Mouse (Mus musculus): Measurements from ENCODE around the gene Ube2cbp.

Gene Ube2cbp

DNA sequence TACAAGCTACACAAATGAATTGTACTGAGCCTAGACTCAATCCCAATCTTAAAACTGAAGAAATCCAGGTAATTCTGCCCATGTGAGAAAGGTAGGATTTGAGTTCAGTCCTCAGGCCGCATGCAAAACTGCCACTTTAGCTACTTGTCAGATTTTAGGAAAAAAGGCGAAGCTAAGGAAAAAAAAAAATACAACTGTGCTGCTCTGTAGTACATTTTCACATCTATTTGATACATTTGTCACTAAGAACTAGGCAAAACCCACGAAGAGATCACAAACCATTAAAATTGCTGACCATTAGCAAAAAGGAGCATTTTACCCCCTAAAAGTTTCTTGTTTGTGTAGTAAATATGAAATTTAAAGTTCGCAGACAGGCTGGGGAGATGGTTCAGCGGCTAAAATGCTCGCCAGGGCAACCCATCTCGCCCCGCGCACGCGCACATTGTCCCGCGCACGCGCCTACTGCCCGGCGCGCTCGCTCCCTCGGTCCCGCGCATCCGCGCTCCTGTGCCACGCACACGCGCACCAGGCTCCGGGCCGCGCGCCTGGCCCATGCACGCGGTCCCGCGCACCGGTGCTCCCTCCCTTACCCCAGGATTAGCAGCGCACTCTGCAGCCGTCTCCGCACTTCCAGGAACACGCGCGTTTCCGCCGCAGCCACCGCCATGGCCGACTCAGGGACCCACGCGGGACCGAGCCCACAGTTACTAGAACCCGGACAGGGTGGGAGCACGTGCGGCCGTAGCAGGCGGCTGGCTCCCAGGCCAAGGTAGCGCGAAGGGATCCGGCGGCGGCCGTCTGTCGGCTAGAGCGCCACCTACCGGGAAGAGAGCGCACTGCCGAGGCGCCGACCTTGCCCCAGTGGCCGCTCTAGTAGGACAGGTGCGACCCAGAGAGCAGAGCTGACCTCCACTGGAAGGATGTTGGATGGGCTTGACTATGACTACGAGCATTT is at the start of gene Ube2cbp:
Gene Ube2cbp, minus strand, starts transcription at position 800 of the 955 bp plus-strand sequence.
- peak; percentile 76 to 82 for DNase-seq (ENCODE audit: low spot score in 2 of 2)

DNA sequence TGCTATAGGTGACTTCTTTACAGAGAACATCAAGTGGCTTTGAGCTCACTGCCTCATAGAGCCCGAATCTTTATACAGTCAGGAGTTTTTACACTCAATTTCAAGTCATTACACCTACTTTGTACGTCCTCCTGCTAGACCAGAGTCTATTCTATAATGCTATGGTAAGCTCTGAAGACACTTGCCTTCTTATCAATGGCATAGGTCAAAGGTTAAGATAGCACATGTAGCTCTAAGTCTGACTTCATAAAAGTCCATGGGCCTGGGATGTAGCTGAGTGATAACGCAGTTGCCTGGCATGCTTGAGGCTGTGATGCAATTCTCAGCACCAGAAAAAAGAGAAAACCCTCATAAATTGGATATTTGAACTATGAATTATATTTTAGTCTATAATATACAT is 49.6 kb upstream of the Ube2cbp start:
- DNase-seq (ENCODE audit: low spot score in 2 of 2): no peak

DNA sequence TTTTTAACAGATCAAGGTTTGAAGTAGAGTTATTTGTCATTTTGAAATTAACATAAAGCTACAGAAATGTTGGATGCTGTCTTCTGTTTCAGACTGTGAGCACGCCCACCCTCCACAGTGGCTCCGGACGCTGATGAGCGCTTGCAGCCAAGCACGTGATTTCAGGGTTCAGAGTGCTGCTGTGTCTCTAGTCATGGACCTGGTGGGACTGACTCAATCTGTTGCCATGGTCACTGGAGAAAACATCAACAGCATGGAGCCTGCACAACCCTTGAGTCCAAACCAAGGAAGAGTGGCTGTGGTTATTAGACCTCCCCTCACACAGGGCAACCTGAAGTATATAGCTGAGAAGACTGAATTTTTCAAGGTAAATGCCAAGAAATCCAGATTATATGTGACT is 49.0 kb upstream of the Ube2cbp start:
- no peak for DNase-seq (ENCODE audit: low spot score in 2 of 2)

DNA sequence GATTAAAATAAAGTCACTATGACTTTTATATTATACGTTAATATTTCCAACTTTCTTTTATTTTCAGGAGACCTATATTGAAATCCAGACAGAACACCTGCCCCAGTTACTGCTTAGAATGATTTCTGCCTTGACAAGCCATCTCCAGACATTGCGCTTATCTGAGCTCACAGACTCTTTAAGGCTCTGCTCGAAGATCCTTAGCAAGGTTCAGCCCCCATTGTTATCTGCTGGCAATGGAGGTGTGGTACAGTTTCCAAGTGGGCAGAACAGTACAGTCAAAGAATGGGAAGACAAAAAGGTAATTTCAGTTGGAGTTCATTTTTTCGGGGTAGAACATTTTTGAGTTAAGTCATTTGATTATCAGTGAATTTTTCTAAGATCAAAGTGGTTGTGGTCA is 42.7 kb upstream of the Ube2cbp start:
- no peak for DNase-seq (ENCODE audit: low spot score in 2 of 2)

DNA sequence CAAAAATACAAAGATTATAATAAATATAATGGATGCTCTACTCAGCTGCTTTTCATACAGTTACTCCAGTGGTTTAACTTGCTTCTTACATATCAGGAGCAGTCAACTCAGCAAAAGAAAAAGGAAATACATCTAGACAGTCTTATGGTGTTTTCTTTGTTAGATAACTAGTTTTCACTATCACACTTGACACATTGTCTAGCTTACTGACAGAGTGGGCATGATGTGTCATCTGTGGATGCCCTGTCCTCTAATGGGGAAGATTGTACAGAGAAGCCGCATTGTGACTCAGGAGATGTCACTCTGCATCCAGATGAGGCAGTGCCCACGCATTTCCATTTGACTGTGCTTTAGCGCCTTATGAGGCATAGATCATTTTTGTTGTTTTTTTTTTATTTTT is 34.3 kb upstream of the Ube2cbp start:
- no peak for DNase-seq (ENCODE audit: low spot score in 2 of 2)

DNA sequence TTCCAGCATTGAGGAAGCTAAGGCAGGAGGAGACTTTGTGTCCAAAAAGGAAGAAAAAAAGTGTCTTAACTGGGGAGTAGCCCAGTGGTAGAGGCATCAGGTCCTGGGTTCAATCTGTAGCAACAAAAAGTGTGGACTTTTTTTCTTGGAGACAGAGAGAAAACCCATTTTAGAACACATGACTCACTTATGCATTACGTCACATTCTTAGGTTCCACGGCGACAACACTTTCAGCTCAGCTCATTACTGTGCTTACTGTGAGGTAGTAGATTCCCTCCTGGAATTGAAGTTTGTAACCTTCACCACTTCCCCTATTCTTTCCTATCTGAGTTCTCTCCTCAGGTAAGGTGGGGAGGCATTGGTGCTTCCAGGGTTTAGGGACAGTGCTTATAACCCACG is 31.5 kb upstream of the Ube2cbp start:
- DNase-seq (ENCODE audit: low spot score in 2 of 2): no peak

DNA sequence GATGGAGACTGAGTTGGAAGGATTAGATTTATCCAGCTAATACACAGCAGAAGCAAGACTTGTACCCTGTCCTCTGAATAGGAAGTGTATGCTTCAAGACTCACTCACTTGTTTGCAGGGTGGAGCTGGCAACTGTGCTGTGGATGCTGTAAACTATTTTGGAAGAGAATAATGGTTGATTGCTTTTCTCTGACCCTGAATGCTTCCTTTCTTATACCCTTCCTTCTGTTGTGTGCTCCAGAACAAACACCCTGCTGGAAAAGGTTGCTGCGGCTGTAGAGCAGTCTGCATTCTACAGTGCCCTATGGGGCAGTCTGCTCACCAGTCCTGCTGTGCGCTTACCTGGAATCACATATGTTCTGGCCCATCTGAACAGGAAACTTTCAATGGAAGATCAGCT is 27.0 kb upstream of the Ube2cbp start:
- DNase-seq (ENCODE audit: low spot score in 2 of 2): no peak

DNA sequence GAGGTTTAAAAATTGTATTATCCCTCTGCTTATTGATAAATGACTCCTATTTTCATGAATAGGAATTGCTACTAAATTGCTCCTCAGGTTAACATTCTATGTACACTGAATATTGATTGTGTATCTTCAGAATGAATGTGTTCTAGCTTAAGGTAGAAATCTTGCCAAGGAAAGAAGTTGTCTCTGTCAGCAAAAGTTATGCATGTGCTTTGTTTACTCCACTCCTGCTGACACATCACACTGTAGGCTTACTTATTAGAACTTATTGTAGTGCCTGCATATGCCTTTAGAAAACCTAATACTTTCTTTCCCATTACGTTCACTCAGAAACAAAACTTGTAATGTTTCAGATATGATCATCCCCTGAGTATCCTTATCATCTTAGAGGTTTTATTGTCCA is 17.5 kb upstream of the Ube2cbp start:
- DNase-seq (ENCODE audit: low spot score in 2 of 2): no peak

DNA sequence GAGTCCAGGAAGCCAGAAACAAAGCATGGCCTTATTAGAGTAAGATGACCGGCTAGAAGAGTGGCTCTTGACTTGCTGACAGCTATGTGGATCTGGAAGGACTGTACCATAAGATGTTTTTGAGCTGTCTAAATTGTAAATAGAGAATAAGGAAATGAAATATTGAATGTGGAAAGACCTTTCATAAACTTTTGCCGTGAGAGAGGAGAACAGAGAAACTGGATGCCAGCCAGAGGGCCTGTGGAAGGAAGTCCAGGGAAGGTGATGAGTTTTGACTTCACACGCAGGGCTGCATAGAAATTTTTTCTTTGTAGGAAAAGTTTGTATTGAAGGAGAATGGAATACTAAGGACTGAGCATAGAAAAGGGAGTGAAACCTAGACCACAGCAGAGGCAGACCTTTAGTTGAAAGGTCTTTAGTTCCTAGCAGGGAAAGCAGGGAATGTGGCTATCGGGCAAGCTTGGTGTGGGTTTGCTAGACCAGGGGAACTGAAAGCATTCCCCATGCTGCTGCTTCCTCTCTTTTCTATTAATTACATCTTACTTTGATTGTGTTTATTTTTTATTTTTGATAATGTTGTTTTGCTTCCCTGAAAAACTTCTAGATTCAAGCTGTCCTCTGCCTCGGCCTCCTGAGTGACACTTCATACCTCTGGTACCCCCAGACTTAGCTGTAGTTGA is 13.8 kb upstream of the Ube2cbp start:
- DNase-seq (ENCODE audit: low spot score in 2 of 2): no peak

DNA sequence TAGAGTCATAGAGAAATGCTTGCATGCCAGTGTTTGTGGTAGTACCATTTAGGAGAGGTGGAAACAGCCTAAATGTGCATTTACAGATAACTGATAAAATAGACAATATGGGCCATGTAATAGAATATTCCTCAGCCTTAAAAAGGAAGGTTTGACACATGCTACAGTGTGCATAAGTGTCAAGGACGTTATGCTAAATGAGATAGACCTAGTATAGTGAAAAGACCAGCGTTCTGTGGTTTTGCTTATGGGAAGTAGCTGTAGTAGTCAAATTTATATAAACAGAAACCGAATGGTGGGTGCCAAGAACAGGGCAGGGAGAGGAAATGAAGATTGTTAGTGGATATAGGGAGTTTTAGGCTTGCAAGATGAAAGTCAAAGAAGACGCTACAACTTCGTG is 12.0 kb upstream of the Ube2cbp start:
- no peak for DNase-seq (ENCODE audit: low spot score in 2 of 2)

DNA sequence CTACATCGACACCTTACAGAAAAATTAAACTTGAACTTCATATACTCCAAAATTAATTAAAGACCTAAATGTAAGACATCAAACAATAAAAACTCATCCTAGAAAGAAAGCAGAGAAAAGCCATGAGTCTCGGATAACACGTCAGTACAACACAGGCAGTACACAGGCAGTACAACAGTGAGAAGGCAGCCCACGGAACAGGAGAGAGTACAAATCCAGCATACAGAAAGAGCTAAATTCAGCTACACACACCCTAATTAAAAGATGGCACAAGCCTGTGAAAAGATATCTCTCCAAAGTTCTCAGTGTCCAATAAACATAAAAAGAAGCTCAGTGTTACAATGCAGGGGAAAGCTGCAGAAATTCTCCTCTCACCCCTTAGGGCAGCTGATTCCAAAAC is 11.2 kb upstream of the Ube2cbp start:
- DNase-seq (ENCODE audit: low spot score in 2 of 2): no peak

DNA sequence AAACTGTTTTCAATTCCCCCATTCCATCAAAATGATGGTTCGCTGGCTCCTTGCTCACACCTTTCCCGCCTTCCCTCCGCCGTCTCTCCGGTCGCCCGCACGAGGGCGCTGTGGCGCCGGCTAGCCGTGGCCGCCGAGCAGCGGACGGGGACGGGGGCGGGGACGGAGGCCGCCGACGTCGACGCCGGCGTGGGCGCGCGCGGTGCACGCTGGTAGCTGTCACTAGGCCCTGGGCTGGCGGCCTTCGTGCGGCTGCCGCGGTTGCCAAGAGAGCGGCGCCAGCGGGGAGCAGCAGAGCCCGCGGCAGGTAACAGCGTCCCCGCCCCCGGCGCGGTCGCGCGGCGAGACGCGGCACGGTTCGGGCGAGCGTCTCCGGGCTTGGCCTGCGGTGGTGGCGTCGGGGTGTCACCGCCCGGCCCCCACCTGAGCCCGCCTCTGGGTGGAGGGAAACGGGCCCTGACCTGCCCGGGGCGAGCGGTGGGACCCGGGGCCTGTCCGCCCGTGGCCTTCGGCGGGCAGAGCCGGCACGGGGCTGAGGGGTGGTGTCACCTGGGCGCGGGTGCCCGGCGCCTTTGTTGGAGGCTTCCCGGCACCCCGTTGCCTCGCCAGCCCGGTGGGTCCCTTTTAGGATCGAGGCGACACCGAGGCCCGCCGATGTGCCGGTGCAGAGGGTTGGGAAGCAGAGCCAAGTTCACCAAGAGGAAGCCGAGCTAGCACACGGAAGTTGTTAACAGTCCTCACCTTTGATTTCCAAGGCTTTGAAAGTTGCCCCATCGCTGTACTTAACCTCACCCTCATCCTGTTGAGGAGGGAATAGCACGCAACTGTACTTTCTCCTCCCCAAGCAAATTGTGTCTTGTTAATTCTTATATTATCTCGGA is 2.5 kb upstream of the Ube2cbp start, which contains the start of gene Dop1a:
Gene Dop1a, plus strand, starts transcription at position 165 of the 881 bp plus-strand sequence.
- DNase-seq (ENCODE audit: low spot score in 2 of 2): peak; percentile 81 to 84

DNA sequence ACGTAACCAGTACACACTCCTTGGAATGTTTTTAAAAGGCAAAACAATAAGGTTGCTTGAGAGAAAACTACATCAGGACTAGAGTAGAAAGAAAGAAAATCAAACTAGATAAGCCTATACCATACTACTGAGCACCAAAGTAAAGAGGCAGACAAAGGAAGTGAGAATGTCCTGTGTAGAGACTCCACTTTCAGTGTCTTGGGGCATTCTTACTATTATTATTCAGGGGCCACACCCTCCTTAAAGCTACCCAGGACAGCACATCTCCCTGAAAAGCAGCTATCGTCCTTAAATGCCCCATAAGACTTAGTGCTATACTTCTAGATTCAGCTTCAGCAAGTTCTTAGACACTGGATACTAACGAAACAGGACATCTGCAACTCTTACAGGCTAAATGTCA is 11.1 kb downstream of the Ube2cbp start:
- no peak for DNase-seq (ENCODE audit: low spot score in 2 of 2)

DNA sequence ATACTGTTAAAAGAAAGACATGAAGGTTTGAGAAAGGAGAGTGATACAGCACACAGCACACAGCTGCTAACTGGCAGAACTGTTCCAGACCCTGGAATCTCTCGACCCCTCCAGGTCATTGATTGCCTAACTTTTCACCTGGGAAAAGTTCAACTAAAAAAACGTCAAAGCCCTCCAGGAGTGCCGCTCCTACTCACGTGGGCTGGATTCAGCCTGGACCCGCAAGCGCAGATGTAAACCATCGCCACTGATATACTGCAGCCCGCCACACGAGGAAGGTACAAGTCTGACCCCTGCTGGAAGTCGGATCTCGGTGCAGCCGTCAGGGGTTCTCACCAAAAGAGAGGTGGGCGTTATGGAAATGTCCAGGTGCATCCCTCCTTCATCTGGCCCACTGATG is 13.1 kb downstream of the Ube2cbp start:
- DNase-seq (ENCODE audit: low spot score in 2 of 2): peak; percentile 33 to 45

DNA sequence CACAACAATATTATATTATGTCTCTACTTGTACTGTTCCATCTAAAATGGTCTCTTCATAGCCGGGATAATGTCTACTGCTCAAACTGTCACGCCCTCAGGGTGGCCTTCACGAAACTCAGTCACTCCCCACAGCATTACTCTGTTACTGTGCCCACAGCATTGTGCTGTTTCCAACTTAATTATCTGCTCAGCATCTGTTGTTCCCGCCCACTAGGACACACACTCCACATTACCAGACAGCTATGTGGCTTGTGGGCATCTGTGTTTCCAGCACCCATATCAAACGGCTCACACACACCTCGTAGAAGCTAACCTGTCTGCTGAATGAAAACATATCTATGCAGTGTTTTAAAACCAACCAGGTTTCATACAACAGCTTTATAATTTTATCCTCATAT is 13.7 kb downstream of the Ube2cbp start:
- no peak for DNase-seq (ENCODE audit: low spot score in 2 of 2)

DNA sequence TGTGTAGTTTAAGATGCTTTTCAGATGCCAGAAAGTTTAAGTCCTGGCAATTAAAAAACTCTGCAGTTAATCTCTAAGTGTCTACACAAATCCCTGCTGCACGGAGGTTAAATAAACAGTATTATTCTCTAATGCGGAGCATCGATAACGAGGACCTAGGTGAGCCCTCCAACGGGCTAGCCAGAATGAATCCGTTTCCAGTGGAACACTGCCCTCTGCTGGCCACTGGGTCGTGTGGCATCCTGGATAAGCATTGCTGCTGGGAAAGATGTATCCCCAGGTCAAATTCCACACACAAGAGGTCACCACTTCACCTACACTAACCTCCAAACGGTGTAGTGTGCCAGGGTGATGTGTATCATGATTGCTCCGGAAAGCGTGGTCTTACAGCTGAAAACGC is 15.2 kb downstream of the Ube2cbp start:
- peak; percentile 51 to 60 for DNase-seq (ENCODE audit: low spot score in 2 of 2)

DNA sequence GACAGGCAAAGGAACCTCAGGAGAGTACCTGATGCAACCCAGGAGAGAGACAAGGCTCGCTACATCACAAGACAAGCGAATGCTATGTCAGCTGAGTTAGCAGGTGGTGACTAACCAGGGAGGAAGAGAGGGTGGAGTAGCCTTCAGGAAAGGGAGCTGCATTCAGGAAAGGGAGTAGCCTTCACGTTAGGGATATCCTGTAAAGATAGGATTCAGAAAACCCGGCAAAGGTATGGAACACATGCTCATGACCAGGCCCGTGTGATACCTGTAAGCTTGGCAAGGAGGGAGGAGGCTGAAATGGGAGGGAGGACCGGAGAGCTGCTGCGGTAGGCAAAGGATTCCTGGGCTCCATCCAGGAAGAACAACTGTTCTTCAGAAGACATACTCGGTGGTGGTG is 17.3 kb downstream of the Ube2cbp start:
- no peak for DNase-seq (ENCODE audit: low spot score in 2 of 2)

DNA sequence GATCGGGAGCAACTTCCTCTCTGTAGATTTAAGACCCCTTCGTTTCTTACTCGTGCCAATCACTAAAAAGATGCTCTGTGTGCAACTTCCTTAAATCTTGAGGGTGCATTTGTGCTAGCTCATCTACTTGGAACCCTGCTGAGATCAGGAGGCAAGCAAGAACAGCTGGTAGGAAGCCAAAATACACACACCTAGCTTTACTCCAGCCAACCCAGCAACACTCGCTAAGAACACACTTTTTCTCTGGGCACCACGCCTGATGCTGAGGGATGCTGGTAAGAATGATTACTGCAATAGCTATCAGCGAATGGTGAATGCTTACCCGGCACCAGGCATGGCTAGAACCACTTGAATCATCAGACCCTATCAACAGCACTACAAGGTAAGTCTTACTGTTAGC is 17.9 kb downstream of the Ube2cbp start:
- no peak for DNase-seq (ENCODE audit: low spot score in 2 of 2)

DNA sequence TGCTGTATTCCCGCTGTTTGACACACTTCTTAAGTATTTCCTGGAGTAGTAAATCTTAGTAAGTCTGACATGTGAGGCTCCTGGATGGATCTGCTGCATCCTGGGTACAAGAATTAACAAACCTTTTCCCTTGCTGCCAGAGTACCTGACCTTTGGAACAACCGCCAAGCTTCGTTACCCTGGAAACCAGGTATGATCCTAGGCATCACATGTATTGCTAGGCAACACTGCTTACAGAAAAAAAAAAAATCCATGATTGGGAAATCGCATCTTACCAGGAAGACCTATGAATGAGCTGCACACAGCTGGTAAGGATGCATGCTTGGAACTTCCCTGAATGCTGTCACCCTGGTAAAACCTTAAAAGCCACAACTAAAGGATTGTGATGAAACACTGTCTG is 22.5 kb downstream of the Ube2cbp start:
- no peak for DNase-seq (ENCODE audit: low spot score in 2 of 2)

DNA sequence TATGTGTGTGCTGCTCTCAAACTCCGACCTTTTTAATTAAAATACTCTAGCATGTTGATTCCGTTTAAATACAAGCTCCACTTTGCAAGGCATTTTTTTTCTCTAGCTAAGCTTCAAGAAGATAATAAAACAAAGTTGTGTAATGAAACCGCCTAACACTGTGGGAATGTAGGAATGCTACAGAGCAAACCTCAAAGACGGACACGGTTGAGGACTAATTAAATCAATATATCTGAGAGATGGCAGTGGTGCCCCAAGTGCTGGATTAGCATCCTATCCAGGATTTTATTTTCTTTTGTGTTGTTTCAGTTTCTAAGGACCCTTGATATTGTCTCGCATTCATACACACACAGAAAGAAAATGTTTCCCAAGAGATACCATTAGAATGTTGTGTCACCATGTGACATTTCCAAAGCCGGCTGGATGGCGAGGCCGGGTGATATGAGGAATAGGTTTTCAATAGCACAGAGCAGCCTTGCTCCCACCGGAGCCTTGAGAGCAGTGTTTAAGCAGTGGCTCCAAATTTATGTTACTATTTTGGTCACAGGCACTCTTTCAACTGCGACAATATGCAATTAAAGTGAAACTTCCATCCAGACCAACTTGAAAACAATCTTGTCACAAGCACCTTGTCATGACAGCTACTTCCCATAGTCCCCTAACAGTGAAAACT is 26.3 kb downstream of the Ube2cbp start:
- no peak for DNase-seq (ENCODE audit: low spot score in 2 of 2)

DNA sequence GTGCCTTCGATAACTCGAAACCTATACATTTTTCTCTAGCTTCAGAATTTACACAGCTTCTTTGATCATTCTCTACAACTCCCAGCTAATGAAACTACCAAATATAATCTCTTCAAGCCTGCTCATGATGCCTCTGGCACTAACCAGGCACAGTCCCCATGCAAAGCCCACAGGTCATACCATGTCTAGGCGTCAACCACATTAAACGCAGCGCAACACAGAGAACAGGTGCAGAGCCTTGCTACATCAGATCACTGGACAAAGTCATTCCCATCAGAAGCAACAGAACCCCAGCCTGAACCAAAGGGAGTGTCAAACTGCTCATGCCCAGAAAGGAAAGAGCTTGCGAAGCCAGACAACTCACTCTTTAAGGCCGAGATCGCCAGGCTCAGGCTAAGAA is 28.1 kb downstream of the Ube2cbp start:
- no peak for DNase-seq (ENCODE audit: low spot score in 2 of 2)

Data from right cerebral cortex, postnatal 36 days (tissue).